Mouse (Mus musculus) hindbrain, embryonic 11.5 days (tissue): Measurements from ENCODE around the gene Sdk1. TPM values are rescaled to one million over a fixed set of nuclear protein-coding genes. Genes with fewer than 3 reads are reported as not detected.

Experiments
- ATAC-seq: fragments of 200-750 bp; cut with Nextera tagmentation; 2 replicates; pipeline ENCODE4 v1.8.0; 2017; ENCODE audit warnings: mild to moderate bottlenecking, moderate TSS enrichment, moderate library complexity; ENCODE audit not compliant: low FRiP score
- DNase-seq: peaks from one replicate; pipeline ENCODE4 v3.0.0-alpha.2; 2015; ENCODE audit warnings: low spot score
- H3K27ac ChIP-seq: fragments of 300-500 bp; sonication (generic); 2 replicates; pipeline ENCODE4 v1.5.1; 2014; ENCODE audit warnings: mild to moderate bottlenecking, low read depth, low read length
- H3K27me3 ChIP-seq: fragments of 300-500 bp; sonication (generic); 2 replicates; pipeline ENCODE4 v1.6.1; 2014; ENCODE audit warnings: mild to moderate bottlenecking, low read length, moderate library complexity, mixed read lengths; ENCODE audit not compliant: control insufficient read depth, insufficient read depth
- H3K36me3 ChIP-seq: fragments of 300-500 bp; sonication (generic); 2 replicates; pipeline ENCODE4 v1.6.1; 2014; ENCODE audit warnings: mild to moderate bottlenecking, low read length, moderate library complexity, mixed read lengths; ENCODE audit not compliant: control insufficient read depth, insufficient read depth
- H3K4me1 ChIP-seq: fragments of 300-500 bp; sonication (generic); replicated peaks from 2 replicates; pipeline ENCODE4 v1.6.1; 2014; ENCODE audit warnings: low read length, mixed read lengths; ENCODE audit not compliant: control insufficient read depth, insufficient read depth
- H3K4me2 ChIP-seq: fragments of 300-500 bp; sonication (generic); replicated peaks from 2 replicates; pipeline ENCODE4 v1.6.1; 2014; ENCODE audit warnings: mild to moderate bottlenecking, low read depth, low read length
- H3K4me3 ChIP-seq: fragments of 300-500 bp; sonication (generic); 2 replicates; pipeline ENCODE4 v1.5.1; 2014; ENCODE audit warnings: low read depth, low read length
- H3K9ac ChIP-seq: fragments of 300-500 bp; sonication (generic); 2 replicates; pipeline ENCODE4 v1.6.1; 2014; ENCODE audit warnings: low read depth, low read length
- H3K9me3 ChIP-seq: fragments of 300-500 bp; sonication (generic); 2 replicates; pipeline ENCODE4 v1.6.1; 2016; ENCODE audit warnings: low read length; ENCODE audit not compliant: control insufficient read depth
- WGBS: fragments of 180-500 bp; shearing (Covaris S2); extraction: QIAGEN DNeasy Blood & Tissue Kit; methylation state at CpG from one replicate; pipeline ENCODE4 v1.1.7; 2014; 5-methylcytosine and 5-hydroxymethylcytosine counted together
- polyA plus RNA-seq: library from polyadenylated mRNA; unstranded; fragments of >200 nt; fragmentation: Nextera tagmentation; extraction: Ambion mirVana; gene quantifications from 2 replicates; pipeline ENCODE4 v1.2.1, GENCODE M21; 2014

Sdk1 gene
- polyA plus RNA-seq, 1 experiment from 2014 or later: 1.1 TPM

DNA sequence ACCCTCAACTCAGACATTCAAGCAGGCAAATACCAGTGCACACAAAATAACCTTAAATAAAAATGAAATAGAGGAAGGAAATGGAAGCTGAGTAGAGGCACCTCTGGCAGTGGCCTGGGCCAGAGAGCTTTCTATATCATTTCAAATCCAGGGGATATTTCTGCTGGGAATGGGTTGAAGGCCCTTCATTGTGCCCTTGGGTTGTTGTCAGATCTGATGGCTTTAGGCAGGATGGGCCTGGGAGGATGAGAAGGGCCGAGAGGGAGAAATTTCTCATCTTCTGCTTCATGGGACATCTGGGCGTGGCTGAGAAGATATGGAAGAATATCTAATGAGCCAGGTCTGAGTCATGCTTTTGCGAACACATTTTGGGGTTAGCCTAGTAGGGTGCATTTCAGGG lies 186.8 kb downstream of the Sdk1 start:
- H3K27ac ChIP-seq: no peak overlapping the region
- no peak overlapping the region for H3K9ac ChIP-seq
- H3K4me3 ChIP-seq: no peak overlapping the region
- H3K9me3 ChIP-seq: no peaks in the 10 kb centered on the region
- no peak overlapping the region for H3K4me2 ChIP-seq
- no peaks in the 10 kb centered on the region for H3K36me3 ChIP-seq
- H3K27me3 ChIP-seq: no peaks in the 10 kb centered on the region
- 0 out of 2 replicates have a peak, but pooled peaks cover 3% of the 10 kb centered on the region for H3K4me1 ChIP-seq
- DNase-seq: no peak
- 83% methylated on average over 3 of the region's 3 CpGs for WGBS
- no peak for ATAC-seq

DNA sequence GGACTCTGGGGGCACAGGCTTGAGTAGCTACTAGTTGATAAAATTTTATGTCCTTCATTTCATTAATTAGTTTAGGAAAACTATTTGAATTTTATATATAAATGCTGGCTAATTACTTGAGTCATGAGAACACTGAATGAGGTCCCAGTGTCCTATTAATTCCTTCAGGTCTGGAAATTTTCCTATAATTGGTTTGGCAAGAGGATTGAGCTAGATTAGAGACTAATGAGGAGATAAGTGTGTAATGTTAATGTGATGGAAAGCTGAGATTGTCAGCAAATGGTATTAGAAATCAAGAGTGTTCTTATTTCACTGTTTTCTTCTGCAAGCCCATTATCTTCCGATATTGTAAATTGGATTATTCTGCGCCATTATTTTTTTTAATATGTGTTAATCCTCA lies 192.0 kb downstream of the Sdk1 start:
- 91% methylated on average over 2 of the region's 2 CpGs for WGBS

DNA sequence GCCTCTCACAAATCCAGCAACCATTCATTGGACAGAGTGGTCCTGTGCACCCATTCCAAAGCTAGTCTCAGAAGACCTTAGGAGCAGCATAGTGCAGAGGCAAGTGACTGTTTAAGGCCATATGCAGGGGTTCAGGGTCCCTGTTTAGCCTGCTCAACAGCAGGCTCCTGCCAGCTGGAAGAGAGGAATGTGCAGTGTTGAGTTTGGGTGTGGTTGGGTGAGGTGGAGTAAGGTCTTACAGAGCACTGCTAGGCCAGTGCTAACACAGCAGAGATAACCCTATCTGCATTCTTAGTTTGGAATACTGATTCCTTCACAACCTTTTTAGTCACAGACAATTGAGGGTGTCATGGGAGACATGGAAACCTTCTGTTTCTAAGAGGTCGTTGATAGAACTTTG lies 206.0 kb downstream of the Sdk1 start:
- Histone ChIP-seq H3K27me3 (no peaks in the 10 kb centered on the region), H3K9me3 (no peaks in the 10 kb centered on the region), H3K4me3 (no peak overlapping the region), H3K4me2 (no peak overlapping the region), H3K36me3 (no peaks in the 10 kb centered on the region), H3K9ac (no peak overlapping the region), H3K27ac (no peak overlapping the region), H3K4me1 (no peaks in the 10 kb centered on the region)
- no peak for ATAC-seq
- no peak for DNase-seq
- 69% methylated on average over 1 of the region's 1 CpGs for WGBS

More for the DNA sequence above, 192.0 kb downstream of the Sdk1 start:
- ATAC-seq: no peak
- H3K4me2 ChIP-seq: no peak overlapping the region
- H3K9me3 ChIP-seq: no peaks in the 10 kb centered on the region
- no peak overlapping the region for H3K9ac ChIP-seq
- H3K4me1 ChIP-seq: no peaks in the 10 kb centered on the region
- DNase-seq: no peak
- no peaks in the 10 kb centered on the region for H3K27me3 ChIP-seq
- H3K4me3 ChIP-seq: no peak overlapping the region
- H3K27ac ChIP-seq: no peak overlapping the region
- no peaks in the 10 kb centered on the region for H3K36me3 ChIP-seq

DNA sequence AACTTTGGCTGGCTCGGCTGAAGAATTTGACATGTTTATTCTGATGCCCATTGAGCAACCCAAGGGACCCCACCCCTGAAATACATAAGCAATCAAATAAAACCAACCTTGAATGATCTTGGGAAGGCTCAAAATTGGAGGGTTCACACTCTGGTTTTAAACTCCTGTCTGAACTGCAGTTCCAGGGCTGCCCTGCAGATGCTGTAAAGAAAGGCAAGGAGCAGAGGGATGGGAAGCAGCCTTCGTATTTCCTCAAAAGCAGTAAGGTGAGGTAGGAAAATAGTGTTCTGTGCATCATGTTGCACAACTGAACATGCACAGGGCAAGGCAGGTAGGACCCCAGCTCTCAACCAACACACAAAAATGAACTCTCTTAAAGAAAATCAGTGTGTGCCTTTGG lies 222.1 kb downstream of the Sdk1 start:
- Histone ChIP-seq H3K27me3 (no peaks in the 10 kb centered on the region), H3K9me3 (no peaks in the 10 kb centered on the region), H3K4me3 (no peak overlapping the region), H3K4me2 (no peak overlapping the region), H3K27ac (no peak overlapping the region), H3K4me1 (no peaks in the 10 kb centered on the region), H3K36me3 (no peaks in the 10 kb centered on the region), H3K9ac (no peak overlapping the region)
- ATAC-seq (no peak), DNase-seq (no peak)
- 82% methylated on average over 2 of the region's 2 CpGs for WGBS

DNA sequence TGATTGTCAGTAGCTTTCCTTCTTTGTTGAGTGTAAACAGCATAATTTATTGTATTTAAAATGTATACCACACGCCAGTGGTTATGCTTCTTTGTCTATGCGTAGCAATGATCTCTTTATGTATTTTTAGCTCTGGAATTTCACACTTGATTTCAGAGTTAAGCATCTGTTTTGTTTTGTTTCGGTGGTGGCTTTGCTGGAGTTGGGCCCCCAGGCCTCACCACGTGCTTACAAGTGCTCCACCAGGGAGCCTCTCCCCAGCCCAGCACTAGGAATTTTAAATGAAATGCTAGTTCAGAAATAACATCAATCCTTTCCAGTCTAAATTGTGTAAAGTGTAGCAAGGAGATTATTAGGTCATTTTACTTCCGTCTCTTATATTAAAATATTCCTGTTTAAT lies 227.5 kb downstream of the Sdk1 start:
- H3K4me2 ChIP-seq: no peak overlapping the region
- no peak overlapping the region for H3K27ac ChIP-seq
- no peak overlapping the region for H3K4me3 ChIP-seq
- no peak overlapping the region for H3K9ac ChIP-seq
- no peak for ATAC-seq
- no peaks in the 10 kb centered on the region for H3K4me1 ChIP-seq
- H3K9me3 ChIP-seq: no peaks in the 10 kb centered on the region
- H3K27me3 ChIP-seq: no peaks in the 10 kb centered on the region
- WGBS: 42% methylated on average over 5 of the region's 5 CpGs
- no peaks in the 10 kb centered on the region for H3K36me3 ChIP-seq
- DNase-seq: no peak

DNA sequence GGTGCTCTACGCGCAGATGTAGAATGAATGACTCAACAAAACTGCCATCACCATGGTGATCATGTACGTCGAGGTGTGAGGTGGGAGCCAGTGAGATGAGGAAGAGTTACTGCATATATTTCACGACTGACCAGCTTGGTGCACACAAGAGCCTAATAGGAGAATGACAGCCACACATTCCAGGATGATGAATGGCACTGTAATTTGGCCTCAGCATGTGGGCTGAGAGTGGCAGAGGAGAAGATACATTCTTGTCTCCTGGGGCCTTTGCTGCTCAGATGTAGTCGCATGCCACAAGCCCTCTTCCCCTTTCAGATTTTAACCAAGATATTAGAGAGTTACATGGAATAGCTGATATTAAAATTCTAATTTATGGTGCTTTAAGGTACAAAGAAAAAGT lies 264.0 kb downstream of the Sdk1 start:
- H3K9me3 ChIP-seq: no peaks in the 10 kb centered on the region
- H3K4me1 ChIP-seq: no peaks in the 10 kb centered on the region; the same call in 1 of the 2 replicates
- DNase-seq (peak; percentile 41), ATAC-seq (no peak)
- no peak overlapping the region for H3K4me3 ChIP-seq
- H3K36me3 ChIP-seq: no peaks in the 10 kb centered on the region
- no peak overlapping the region for H3K27ac ChIP-seq
- WGBS: 48% methylated on average over 6 of the region's 6 CpGs
- H3K27me3 ChIP-seq: no peaks in the 10 kb centered on the region
- no peak overlapping the region for H3K9ac ChIP-seq
- H3K4me2 ChIP-seq: no peak overlapping the region

DNA sequence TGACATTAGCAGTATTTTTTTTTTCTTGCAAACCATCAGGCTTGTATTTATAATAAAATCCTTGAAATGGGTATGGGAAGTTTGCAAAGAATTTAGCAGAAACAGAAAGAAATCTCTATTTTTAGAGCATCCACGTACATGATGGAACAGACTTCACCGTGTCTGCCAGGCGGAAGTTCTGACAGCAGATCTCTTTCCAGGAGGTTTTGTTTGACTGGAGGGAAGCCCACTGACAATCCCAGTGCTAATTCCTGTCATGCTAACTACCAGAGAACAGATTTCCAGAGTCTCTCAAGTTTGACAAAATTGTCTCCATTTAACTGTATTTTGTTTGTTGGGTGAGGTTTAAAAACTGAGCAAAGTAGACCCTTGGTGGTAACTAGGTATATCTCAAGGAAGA lies 265.1 kb downstream of the Sdk1 start:
- no peak overlapping the region for H3K9ac ChIP-seq
- no peaks in the 10 kb centered on the region; the same call in 1 of the 2 replicates for H3K4me1 ChIP-seq
- no peak overlapping the region for H3K4me2 ChIP-seq
- DNase-seq (no peak), ATAC-seq (no peak)
- H3K4me3 ChIP-seq: no peak overlapping the region
- 95% methylated on average over 3 of the region's 3 CpGs for WGBS
- H3K9me3 ChIP-seq: no peaks in the 10 kb centered on the region
- H3K27ac ChIP-seq: no peak overlapping the region
- no peaks in the 10 kb centered on the region for H3K36me3 ChIP-seq
- no peaks in the 10 kb centered on the region for H3K27me3 ChIP-seq

DNA sequence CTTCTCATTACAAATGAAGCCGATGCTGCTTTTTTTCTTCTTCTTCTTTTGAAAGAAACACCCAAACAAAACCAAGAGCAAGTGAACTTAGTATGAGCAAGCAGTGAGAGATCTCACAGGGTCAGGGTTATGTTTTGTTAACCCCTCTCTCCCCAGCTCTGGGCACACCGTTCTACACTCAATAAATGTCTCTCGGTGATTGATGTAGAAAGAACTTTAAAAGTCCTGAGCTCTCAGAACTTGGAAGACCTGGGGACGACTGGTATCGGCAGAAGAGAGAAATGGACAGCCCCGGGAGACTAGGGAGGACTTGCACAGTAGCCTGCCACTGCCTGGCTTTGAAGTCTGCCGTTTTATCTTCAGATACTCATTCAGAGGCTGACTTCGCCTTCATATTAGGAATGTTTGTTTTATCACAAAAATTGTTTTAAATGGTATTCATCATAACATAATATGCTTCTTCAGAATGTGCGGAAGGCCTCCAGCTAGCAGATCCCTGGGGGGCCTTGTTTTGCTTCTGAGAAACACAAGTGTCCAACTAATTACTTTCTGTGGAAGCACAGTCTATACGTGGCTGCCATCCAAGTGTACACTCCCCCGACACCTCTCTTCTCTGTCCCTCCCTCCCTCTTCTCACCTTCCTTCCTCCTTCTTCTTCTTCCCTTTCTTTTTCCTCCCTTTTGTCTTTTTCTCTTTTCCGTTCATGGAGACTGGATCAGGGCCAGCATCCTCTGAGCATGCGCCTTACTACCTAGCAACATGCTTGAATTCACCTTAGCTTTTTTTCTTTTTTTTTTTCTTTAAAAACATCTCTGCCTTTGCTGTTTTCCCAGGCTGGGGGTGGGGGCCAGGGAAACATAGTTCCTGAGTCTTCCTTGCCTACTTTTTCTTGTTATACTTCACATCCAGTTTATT lies 283.8 kb downstream of the Sdk1 start:
- 47% methylated on average over 13 of the region's 13 CpGs for WGBS
- no peak for ATAC-seq
- H3K36me3 ChIP-seq: no peaks in the 10 kb centered on the region
- no peaks in the 10 kb centered on the region for H3K27me3 ChIP-seq
- H3K27ac ChIP-seq: no peak overlapping the region
- no peaks in the 10 kb centered on the region for H3K4me1 ChIP-seq
- H3K9ac ChIP-seq: no peak overlapping the region
- DNase-seq: no peak
- no peak overlapping the region for H3K4me2 ChIP-seq
- no peak overlapping the region for H3K4me3 ChIP-seq
- no peaks in the 10 kb centered on the region for H3K9me3 ChIP-seq

DNA sequence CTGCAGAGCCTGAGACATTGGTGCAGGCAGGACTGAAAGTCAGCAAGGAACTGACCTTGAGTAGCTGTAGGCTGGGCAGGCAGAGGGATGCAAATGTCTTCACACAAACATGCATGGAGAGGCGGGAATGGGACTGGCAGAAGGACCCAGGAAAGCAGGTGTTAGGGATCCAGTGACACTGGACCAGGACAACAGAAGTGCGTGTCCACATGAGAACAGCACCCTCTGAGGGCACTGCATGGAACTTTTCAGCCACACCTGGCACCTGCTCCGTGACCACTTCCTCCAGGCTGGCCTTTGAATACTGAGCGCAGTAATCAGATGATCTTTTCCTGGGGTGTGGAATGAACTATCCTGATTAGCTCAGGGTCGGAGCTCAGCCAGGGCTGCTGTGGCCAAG lies 298.9 kb downstream of the Sdk1 start:
- 49% methylated on average over 5 of the region's 5 CpGs for WGBS
- Histone ChIP-seq H3K4me3 (no peak overlapping the region), H3K9me3 (no peaks in the 10 kb centered on the region), H3K27ac (no peak overlapping the region), H3K36me3 (no peaks in the 10 kb centered on the region), H3K9ac (no peak overlapping the region), H3K4me1 (no peaks in the 10 kb centered on the region), H3K27me3 (no peaks in the 10 kb centered on the region), H3K4me2 (no peak overlapping the region)
- DNase-seq: no peak
- ATAC-seq: no peak
